Mouse (Mus musculus) T-helper 1 cell (primary cell): ENCODE results near the gene Lysmd4.
"Not testable (repeated sequence)": the region's sequence is repeated elsewhere in the genome, so short reads cannot be mapped to it uniquely, and the experiment has no call there.

Experiments used
- in situ Hi-C: fragments of 300-600 bp; cut with MboI, MseI; formaldehyde crosslinking; loops from one replicate; pipeline ENCODE4 v1.15.1; 2025; ENCODE audit warnings: high pct_unique_total_duplicates

Lysmd4 gene

GRCm38 (mm10) chr7:67230221-67230620 lies 7.9 kb downstream of the Lysmd4 start:
- in situ Hi-C loops, result no loop called here

GRCm38 (mm10) chr7:67230640-67231140 lies 8.3 kb downstream of the Lysmd4 start:
- in situ Hi-C loops, result no loop called here

GRCm38 (mm10) chr7:67232504-67232903 lies 10.2 kb downstream of the Lysmd4 start:
- in situ Hi-C loops, result no loop called here

GRCm38 (mm10) chr7:67234797-67235196 lies 12.5 kb downstream of the Lysmd4 start:
- in situ Hi-C loops, result no loop called here

GRCm38 (mm10) chr7:67236351-67236750 lies 14.0 kb downstream of the Lysmd4 start:
- in situ Hi-C loops, result no loop called here

GRCm38 (mm10) chr7:67237752-67238151 lies 15.4 kb downstream of the Lysmd4 start:
- in situ Hi-C loops, result no loop called here

DNA sequence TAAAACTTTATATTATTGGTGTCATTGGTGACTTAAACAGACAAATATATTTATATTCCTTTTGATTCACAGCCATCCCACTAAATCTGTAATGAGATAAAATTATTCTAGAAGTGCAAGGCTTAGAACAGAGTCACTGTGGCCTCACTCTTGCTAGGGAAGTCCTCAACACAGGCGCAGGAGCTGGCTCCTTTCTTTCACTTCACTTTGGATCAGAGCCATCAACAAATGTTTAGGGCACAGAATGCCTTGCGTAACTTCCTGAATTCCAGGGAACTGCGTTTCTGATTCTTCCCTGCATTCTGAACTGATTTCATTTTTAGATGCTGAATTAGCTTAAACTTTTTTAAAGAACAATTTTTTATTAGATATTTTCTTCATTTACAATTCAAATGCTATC lies 19.6 kb downstream of the Lysmd4 start:
- in situ Hi-C loops, result no loop called here

DNA sequence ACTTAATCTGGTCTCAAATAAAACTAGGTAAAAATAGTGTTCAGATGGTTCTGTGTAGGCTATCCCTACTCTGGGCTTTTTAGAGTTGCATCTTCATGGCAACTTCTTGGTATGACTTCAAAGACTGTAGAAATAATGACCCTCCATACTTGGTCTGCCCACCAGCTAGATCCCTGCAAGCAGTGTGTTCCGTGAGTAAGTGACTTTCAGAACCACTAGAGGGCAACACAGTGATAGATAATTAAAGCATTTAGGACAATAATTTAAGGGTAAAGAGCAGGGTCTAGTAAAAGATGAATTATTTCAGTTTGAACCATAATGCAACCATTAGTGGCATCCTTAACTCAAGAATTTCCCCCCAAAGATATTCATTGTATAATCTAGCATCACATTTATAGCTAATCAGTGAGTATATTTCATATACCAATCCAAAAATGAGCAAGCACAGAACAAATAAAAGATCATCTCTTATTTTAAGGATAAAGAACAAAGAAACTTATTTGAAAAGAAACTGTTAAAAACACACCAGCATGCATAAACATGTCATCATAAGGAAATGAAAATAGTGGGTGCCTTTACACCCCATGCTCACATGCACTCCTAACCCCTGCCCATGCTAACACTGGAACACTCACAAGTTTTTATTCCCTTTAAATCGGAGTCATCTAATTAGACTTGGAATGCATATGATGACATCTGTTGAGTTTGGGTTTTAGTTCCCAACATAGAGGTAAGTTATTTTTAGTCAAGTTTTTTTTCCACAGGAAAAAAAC lies 21.0 kb downstream of the Lysmd4 start:
- in situ Hi-C loops, result no loop called here

GRCm38 (mm10) chr7:67243894-67244282 lies 21.5 kb downstream of the Lysmd4 start:
- in situ Hi-C loops, result no loop called here

DNA sequence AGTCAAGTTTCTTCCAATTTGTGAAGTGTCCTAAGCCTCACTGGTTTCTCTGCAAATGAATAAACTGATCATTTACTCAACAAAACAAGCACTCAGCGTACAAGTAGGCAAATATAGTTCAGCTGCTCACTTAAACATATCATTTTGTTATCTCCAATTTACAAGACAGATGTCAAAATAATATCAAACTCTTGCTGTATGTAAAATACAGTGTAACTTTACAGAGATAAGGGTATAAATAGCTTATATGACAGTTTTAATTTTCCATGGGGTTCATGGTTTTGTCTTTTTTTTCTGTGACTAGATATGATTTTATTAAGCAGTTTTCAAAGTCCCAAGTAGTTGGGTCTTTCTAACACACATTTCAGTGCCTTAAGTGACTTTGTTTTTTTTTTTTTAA lies 22.9 kb downstream of the Lysmd4 start:
- in situ Hi-C loops, result no loop called here

GRCm38 (mm10) chr7:67246067-67246466 lies 23.7 kb downstream of the Lysmd4 start:
- in situ Hi-C loops, result no loop called here

DNA sequence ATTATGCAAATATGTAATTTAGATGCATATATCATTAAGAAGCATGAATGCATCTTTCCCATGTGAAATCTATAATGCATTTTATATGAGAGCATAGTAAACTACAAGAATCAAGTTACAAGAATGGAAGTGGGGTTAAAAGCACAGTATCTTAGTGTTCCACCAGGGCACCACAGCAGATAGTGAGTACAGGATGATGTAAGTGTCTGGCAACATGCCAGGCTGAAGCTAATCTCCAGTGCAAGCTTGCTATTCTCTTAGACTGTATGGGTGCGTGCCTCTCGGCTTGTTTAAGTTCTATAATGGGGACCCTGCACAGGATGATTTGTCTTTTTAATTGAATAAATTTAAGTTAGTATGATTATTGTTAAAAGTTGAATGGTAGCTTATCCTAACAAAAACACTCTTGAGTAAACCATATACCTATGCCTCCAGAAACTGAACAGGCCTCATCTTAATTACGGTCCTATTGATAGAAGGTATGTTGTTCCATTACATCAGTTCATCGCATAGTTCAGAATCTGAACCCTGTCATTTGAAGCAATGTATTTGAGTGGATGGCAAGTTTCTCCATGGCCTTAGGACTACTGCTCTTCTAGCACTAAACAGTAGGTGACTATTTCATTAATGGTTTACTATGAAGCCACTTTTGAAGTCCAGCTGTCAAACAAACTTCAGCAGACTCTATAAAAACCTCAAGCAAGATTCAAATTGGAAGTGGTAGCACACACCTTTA lies 37.7 kb downstream of the Lysmd4 start:
- in situ Hi-C loops, result loop anchor here (10.0 kb wide), 1 partner anchor 1595 kb away; no protein-coding TSS in a partner anchor

DNA sequence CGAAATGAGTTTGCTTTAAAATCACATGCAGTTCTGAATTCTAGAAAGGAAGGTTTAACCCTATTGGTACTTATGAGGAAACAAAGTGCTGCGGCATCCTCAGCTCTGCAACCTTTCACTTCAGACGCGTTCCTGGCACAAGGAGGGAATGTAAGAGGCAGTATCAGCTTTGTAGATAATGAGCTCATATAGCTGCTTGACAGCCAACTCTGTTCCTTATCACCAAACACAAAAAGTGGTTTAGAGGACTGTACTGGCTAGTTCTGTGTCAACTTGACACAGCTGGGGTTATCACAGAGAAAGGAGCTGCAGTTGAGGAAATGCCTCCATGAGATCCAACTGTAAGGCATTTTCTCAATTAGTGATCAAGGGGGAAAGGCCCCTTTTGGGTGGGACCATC lies 48.1 kb downstream of the Lysmd4 start:
- in situ Hi-C loops, result not testable (repeated sequence)

DNA sequence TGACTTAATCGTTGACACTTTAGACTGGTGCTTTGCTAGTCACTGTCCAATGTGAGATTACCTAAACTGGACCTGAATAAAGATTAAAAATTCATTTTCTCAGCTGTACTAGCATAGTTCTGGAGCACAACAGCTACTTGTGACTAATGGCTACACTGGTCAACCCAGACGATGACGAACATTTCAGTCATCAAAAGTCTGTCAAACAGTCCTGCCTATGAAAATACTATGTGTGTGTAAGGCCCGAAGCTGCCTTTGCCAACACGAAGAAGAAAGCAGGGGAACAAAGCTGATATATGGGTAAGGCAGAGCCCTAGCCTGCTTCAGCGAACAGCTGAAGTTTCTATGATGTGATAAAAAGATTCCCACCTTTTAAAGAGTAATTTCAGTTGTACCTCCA lies 61.2 kb downstream of the Lysmd4 start:
- in situ Hi-C loops, result no loop called here

DNA sequence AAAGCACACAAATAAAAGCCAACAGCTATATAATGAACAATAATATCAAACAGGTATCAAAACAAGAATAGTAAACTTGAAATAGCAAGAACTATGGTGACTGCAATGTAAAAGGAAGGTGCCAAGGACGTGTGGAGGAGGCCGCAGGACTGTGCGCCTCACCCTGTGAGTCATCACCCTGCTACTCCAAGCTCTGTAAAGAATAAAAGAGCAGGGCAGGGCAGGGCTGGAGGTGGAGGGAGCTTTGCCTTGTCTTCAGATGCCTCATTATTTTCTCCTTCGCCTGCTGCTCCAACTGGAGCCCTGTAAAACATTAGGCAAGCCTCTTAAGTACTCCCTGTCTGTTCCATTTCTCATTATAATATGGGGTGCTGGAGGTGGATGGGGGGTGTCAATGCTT lies 65.1 kb downstream of the Lysmd4 start:
- in situ Hi-C loops, result no loop called here

GRCm38 (mm10) chr7:67291356-67291755 lies 69.0 kb downstream of the Lysmd4 start:
- in situ Hi-C loops, result no loop called here

- in situ Hi-C loops, result no loop called here
Observed at GRCm38 (mm10) chr7:67296419-67296818, 74.1 kb downstream of the Lysmd4 start.

- in situ Hi-C loops, result no loop called here
Observed at GRCm38 (mm10) chr7:67304937-67305336, 82.6 kb downstream of the Lysmd4 start.

DNA sequence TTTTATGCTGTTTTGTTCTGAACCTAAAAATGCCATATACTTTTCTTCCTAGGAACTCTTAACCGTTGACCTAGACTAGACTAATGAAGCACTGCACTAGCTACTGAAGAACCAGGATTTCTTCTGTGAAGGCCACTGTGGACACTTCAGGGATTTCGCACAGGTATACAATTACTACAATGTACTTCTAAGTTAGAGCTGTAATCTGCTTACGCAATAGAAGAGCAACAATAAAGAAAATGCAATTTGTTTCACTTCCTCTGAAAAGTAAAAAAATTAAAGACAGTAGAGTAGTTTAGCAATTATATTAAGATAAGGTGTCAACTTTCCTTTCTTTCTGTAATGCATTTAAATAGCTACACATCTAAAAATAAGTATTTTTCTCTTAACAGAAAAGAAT lies 84.7 kb downstream of the Lysmd4 start:
- in situ Hi-C loops, result no loop called here

DNA sequence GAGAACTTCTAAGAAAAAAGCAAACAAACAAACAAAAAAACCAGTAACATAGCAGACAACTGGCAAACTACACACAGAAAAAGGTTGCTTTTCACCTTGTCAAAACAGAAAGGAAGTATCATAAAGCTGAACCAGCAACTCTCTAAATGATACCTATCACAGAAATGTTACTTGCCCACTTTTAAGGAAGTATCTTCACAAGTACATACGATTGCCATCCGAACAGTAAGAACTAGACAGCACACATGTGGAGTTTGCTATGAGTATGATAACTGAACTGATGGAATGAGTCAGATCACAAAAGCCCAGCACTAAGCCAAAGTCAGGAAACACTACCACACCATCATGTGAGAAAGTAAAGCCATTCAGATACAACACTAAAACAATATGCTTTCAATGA lies 85.8 kb downstream of the Lysmd4 start:
- in situ Hi-C loops, result no loop called here

DNA sequence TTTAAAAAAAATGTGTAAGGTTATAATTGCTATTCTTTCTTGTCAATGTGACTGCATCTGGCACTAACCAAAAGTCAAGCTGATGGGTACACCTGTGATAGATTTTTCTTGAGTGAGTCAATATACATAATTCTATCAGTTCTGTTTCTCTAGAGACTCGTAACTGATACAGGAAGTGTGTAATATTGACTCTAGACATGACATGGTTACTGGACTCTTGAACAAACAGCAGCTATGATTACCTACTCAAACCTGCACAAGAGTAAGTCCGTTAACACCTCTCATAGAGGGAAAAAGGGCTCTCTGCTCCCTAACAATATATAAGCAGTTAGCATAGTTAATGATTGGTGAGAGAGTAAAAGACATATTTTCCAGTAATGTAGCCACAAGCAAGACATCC lies 87.8 kb downstream of the Lysmd4 start:
- in situ Hi-C loops, result loop anchor here (10.0 kb wide), 1 partner anchor 495 kb away; no protein-coding TSS in a partner anchor

DNA sequence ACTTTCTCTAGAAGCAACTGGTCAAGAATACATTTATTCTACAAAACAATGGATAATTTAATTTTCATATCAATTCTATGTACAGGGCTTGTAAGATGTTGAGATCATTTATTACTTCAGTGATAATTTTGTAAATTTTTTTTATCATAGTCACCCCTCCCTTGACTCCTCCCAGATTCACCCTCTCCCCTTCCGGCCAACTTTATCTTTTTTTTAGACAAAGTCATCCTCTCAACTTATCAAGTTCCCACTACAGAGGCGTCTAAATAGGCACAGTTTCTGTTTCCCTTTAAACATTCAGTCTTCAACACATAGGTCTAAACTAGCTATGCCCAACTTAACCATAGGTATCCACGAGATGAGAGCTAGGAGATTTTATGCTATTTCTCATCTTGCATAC lies 90.9 kb downstream of the Lysmd4 start:
- in situ Hi-C loops, result loop anchor here (10.0 kb wide), 1 partner anchor 498 kb away; no protein-coding TSS in a partner anchor

DNA sequence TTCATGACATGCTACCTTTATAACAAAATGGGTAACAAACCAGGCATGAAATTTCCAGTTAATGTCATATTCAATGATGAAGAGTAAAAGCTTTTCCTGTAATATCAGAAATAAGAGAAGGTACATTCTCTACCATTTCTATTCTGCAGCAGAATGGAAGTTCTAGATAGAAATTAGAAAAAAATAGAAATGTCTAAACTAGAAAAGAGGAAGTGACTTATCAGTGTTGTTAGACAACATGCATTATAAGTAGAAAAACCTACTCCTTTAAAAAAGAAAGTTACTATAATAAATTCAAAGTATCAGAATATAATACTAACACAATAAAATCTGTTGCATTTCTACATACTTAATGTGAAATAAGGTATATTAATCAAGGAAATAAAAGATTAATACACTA lies 96.4 kb downstream of the Lysmd4 start:
- in situ Hi-C loops, result loop anchor here (10.0 kb wide), 1 partner anchor 504 kb away; no protein-coding TSS in a partner anchor
